Mouse (Mus musculus): ENCODE data around the gene Herpud1.

DNA sequence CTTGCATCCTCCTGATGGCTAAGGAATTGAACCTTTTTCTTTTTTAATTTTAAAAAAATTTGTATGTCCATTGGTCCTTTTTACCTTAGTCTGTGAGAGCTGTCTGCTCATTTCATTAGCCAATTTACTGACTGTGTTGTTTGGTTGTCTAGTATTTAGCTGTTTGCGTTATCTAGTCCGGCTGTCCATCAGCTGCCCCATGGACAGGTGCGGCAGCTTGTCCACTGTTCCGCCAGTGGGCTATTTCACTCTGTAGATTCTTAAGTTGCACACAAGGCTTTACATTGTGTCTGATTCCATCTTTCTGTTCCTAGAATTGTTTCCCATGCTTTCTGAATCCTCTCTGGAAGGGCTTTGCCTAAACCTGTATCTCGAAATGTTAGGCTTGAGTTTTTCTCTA lies 52.4 kb downstream of the Herpud1 start:
- TF ChIP-seq CTCF (IDR thresholded peaks at IDR 0.05; ENCODE audit: low read depth) (no peak), EP300 (IDR thresholded peaks at IDR 0.05; ENCODE audit: low read depth) (no peak)

Measured in heart, postnatal 0 days (tissue).